In the genomic region with DNA sequence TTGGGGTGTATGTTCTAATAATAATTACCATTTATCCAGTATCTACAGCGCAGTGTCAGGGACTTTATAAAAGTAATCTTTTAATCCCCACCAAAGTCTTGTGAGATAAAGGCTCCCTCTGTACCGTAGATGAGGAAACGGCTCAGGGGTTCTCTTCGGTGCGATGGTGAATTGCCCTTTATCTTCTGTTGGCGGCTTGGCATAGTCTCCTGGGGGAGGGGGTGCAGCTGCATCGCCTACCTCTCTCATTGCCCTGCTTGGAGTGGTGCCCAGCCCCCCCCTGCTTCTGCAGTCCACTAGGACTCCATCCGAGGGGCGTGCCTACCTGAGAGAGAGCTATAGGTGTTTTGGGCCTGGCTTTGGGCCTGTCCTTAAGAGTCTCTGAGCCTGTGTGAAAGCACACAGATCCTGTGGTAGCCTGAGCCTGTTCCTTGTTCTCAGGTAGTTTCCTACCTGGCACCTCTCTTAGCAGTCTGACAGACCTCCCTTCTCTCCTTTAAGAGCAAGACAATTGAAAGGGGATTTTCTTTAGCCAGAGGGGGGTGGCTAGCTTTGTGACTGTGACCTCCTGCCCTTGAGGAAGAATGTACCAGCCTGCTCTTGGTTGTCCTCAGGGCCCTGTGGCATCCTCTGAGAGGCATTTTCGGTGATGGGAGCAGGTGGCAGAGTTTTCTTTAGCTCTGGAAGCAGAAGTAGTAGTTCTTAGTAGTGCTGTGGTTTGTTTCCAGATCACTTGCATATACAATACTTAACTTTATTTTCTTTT, we compare ENCODE assay signal across 9 mouse cellular contexts. TPM values are rescaled to one million over a fixed set of nuclear protein-coding genes. Genes with fewer than 3 reads are reported as not detected.
A peak's percentile ranks its signal among the peaks of the same experiment; 100 is the strongest.
DNase-seq lines count a peak whose midpoint lies in the region; ATAC-seq lines count a peak whose summit lies in the region.
"Had no signal": no experiment of that assay in that cellular context is flagged by ENCODE, and none has a peak within 500 bp of the region (broad histone marks: within the 10 kb centered on the region; RNA-seq: fewer than 3 reads in every experiment).

No protein-coding gene starts in this region.

- peak overlapping the region; percentile 36; the same call in 1 of the 2 replicates for H3K27ac ChIP-seq in heart, embryonic 13.5 days (replicated peaks)
- H3K27ac ChIP-seq in midbrain, embryonic 11.5 days (ENCODE audit: low read depth, low read length): no peak overlapping the region
- no peak overlapping the region for H3K27ac ChIP-seq in midbrain, embryonic 15.5 days
- peak overlapping the region; percentile 64 for H3K27ac ChIP-seq in liver, embryonic 13.5 days
- H3K27ac ChIP-seq in hindbrain, embryonic 11.5 days (ENCODE audit: low read depth, low read length): no peak overlapping the region

- H3K27me3 ChIP-seq in heart, embryonic 13.5 days (replicated peaks): no peaks in the 10 kb centered on the region
- H3K27me3 ChIP-seq in midbrain, embryonic 11.5 days (ENCODE audit: control insufficient read depth, insufficient read depth, low read length): no peaks in the 10 kb centered on the region
- no peaks in the 10 kb centered on the region for H3K27me3 ChIP-seq in midbrain, embryonic 15.5 days (replicated peaks)
- H3K27me3 ChIP-seq in liver, embryonic 13.5 days: no peaks in the 10 kb centered on the region
- no peaks in the 10 kb centered on the region for H3K27me3 ChIP-seq in hindbrain, embryonic 11.5 days (ENCODE audit: control insufficient read depth, insufficient read depth, low read length)

- ATAC-seq in heart, embryonic 13.5 days (ENCODE audit: extremely low read depth, insufficient number of reproducible peaks, low FRiP score, low TSS enrichment): no peak
- ATAC-seq in midbrain, embryonic 11.5 days (ENCODE audit: low FRiP score): no peak
- no peak for ATAC-seq in midbrain, embryonic 15.5 days (replicated peaks)
- peak; percentile 37 for ATAC-seq in liver, embryonic 13.5 days (ENCODE audit: low read depth)
- no peak for ATAC-seq in hindbrain, embryonic 11.5 days (ENCODE audit: low FRiP score)

- no peak overlapping the region for H3K4me3 ChIP-seq in heart, embryonic 13.5 days
- no peak overlapping the region for H3K4me3 ChIP-seq in midbrain, embryonic 11.5 days (ENCODE audit: low read depth, low read length)
- H3K4me3 ChIP-seq in midbrain, embryonic 15.5 days: no peak overlapping the region
- no peak overlapping the region for H3K4me3 ChIP-seq in liver, embryonic 13.5 days (replicated peaks)
- no peak overlapping the region for H3K4me3 ChIP-seq in hindbrain, embryonic 11.5 days (ENCODE audit: low read depth, low read length)

- H3K9me3 ChIP-seq in heart, embryonic 13.5 days: no peaks in the 10 kb centered on the region
- no peaks in the 10 kb centered on the region for H3K9me3 ChIP-seq in midbrain, embryonic 11.5 days (ENCODE audit: control insufficient read depth, low read length)
- H3K9me3 ChIP-seq in midbrain, embryonic 15.5 days: no peaks in the 10 kb centered on the region
- no peaks in the 10 kb centered on the region for H3K9me3 ChIP-seq in liver, embryonic 13.5 days (replicated peaks)
- H3K9me3 ChIP-seq in hindbrain, embryonic 11.5 days (ENCODE audit: control insufficient read depth, low read length): no peaks in the 10 kb centered on the region

- H3K4me1 ChIP-seq in heart, embryonic 13.5 days: peaks cover 94% of the 10 kb centered on the region
- peaks cover 45% of the 10 kb centered on the region for H3K4me1 ChIP-seq in midbrain, embryonic 11.5 days (ENCODE audit: control insufficient read depth, insufficient read depth, low read length)
- peaks cover 61% of the 10 kb centered on the region for H3K4me1 ChIP-seq in midbrain, embryonic 15.5 days
- H3K4me1 ChIP-seq in liver, embryonic 13.5 days (replicated peaks): peaks cover 98% of the 10 kb centered on the region
- H3K4me1 ChIP-seq in hindbrain, embryonic 11.5 days (replicated peaks; ENCODE audit: control insufficient read depth, insufficient read depth, low read length): peaks cover 18% of the 10 kb centered on the region

- peak overlapping the region; percentile 56 for H3K9ac ChIP-seq in heart, embryonic 13.5 days
- no peak overlapping the region for H3K9ac ChIP-seq in midbrain, embryonic 11.5 days (ENCODE audit: low read length)
- H3K9ac ChIP-seq in midbrain, embryonic 15.5 days: no peak overlapping the region
- H3K9ac ChIP-seq in liver, embryonic 13.5 days: peak overlapping the region; percentile 45
- H3K9ac ChIP-seq in hindbrain, embryonic 11.5 days (ENCODE audit: low read depth, low read length): no peak overlapping the region

- DNase-seq in heart, postnatal 36 days: no peak
- DNase-seq in midbrain, embryonic 11.5 days (ENCODE audit: low spot score, missing footprints): peak; percentile 83
- DNase-seq in ZHBTc4 (ENCODE audit: low read depth, low spot score): peak; percentile 32
- DNase-seq in liver, embryonic 13.5 days: peak; percentile 49
- DNase-seq in adipocyte (ENCODE audit: low spot score): no peak
- no peak for DNase-seq in hindbrain, embryonic 11.5 days (ENCODE audit: low spot score)
- DNase-seq: kidney, postnatal 36 days had no signal

- intact Hi-C loops in heart, postnatal 36 days (cut with DNase I): no loop called here

- H3K36me3 ChIP-seq in heart, embryonic 13.5 days: peaks cover 3% of the 10 kb centered on the region; the same call in 1 of the 2 replicates
- no peaks in the 10 kb centered on the region for H3K36me3 ChIP-seq in midbrain, embryonic 11.5 days (ENCODE audit: control insufficient read depth, insufficient read depth, low read length)
- no peaks in the 10 kb centered on the region for H3K36me3 ChIP-seq in midbrain, embryonic 15.5 days (replicated peaks)
- H3K36me3 ChIP-seq in liver, embryonic 13.5 days: peaks cover 9% of the 10 kb centered on the region; the same call in 1 of the 2 replicates
- H3K36me3 ChIP-seq in hindbrain, embryonic 11.5 days (ENCODE audit: control insufficient read depth, insufficient read depth, low read length): no peaks in the 10 kb centered on the region

- H3K4me2 ChIP-seq in heart, embryonic 13.5 days: no peak overlapping the region
- H3K4me2 ChIP-seq in midbrain, embryonic 11.5 days: no peak overlapping the region
- no peak overlapping the region for H3K4me2 ChIP-seq in midbrain, embryonic 15.5 days
- peak overlapping the region; percentile 35 for H3K4me2 ChIP-seq in liver, embryonic 13.5 days
- H3K4me2 ChIP-seq in hindbrain, embryonic 11.5 days (replicated peaks; ENCODE audit: low read depth, low read length): no peak overlapping the region

- WGBS in heart, embryonic 13.5 days: 49% methylated on average over 10 of the region's 10 CpGs
- 61% methylated on average over 10 of the region's 10 CpGs for WGBS in midbrain, embryonic 11.5 days
- 40% methylated on average over 10 of the region's 10 CpGs for WGBS in midbrain, embryonic 15.5 days
- 27% methylated on average over 10 of the region's 10 CpGs for WGBS in liver, embryonic 13.5 days (ENCODE audit: insufficient replicate concordance)
- WGBS in hindbrain, embryonic 11.5 days: 74% methylated on average over 10 of the region's 10 CpGs

RNA-seq across cellular contexts. Expression of a gene that starts 6.5 kb away (rescaled TPM):
- polyA plus RNA-seq in heart, embryonic 13.5 days (2015; fragmentation: Nextera tagmentation; extraction: Ambion mirVana): 6.1 and 6.3 TPM in 2 replicates
- 10 to 100 TPM; 17.6 to 18.8 TPM for total RNA-seq in heart, postnatal 36 days (2021)
- polyA plus RNA-seq in midbrain, embryonic 11.5 days (2014; fragmentation: Nextera tagmentation; extraction: Ambion mirVana): 4.6 and 5.6 TPM in 2 replicates
- 9.9 and 11.1 TPM in 2 replicates for polyA plus RNA-seq in midbrain, embryonic 15.5 days (2015; fragmentation: Nextera tagmentation; extraction: Ambion mirVana)
- polyA plus RNA-seq in liver, embryonic 13.5 days (2015; fragmentation: Nextera tagmentation; extraction: Ambion mirVana): 2.7 and 3.1 TPM in 2 replicates
- 5.7 and 5.8 TPM in 2 replicates for polyA plus RNA-seq in hindbrain, embryonic 11.5 days (2014; fragmentation: Nextera tagmentation; extraction: Ambion mirVana)

RNA-seq across cellular contexts. Expression of a gene that starts 22.7 kb away (rescaled TPM):
- polyA plus RNA-seq in heart, embryonic 13.5 days (2015; fragmentation: Nextera tagmentation; extraction: Ambion mirVana): 11.3 and 11.9 TPM in 2 replicates
- 10 to 100 TPM; 82.0 to 88.2 TPM for total RNA-seq in heart, postnatal 36 days (2021)
- 21.0 and 22.2 TPM in 2 replicates for polyA plus RNA-seq in midbrain, embryonic 11.5 days (2014; fragmentation: Nextera tagmentation; extraction: Ambion mirVana)
- polyA plus RNA-seq in midbrain, embryonic 15.5 days (2015; fragmentation: Nextera tagmentation; extraction: Ambion mirVana): 23.2 and 26.3 TPM in 2 replicates
- 5.5 and 7.1 TPM in 2 replicates for polyA plus RNA-seq in liver, embryonic 13.5 days (2015; fragmentation: Nextera tagmentation; extraction: Ambion mirVana)
- polyA plus RNA-seq in hindbrain, embryonic 11.5 days (2014; fragmentation: Nextera tagmentation; extraction: Ambion mirVana): 21.6 and 23.4 TPM in 2 replicates

Comparison
In these comparisons a context has a peak if more than half of its experiments do, and no peak if none do; other contexts are left out.
1. H3K27ac ChIP-seq: peak in heart, embryonic 13.5 days (single experiment) and liver, embryonic 13.5 days (single experiment); none in midbrain, embryonic 11.5 days (single experiment), midbrain, embryonic 15.5 days (single experiment) and hindbrain, embryonic 11.5 days (single experiment).
2. H3K9ac ChIP-seq: peak in heart, embryonic 13.5 days (single experiment) and liver, embryonic 13.5 days (single experiment); none in midbrain, embryonic 11.5 days (single experiment), midbrain, embryonic 15.5 days (single experiment) and hindbrain, embryonic 11.5 days (single experiment).
3. DNase-seq: peak in midbrain, embryonic 11.5 days (single experiment), ZHBTc4 (single experiment) and liver, embryonic 13.5 days (single experiment); none in heart, postnatal 36 days (0 of 2), adipocyte (single experiment) and hindbrain, embryonic 11.5 days (single experiment).